Mouse (Mus musculus) MEL (cell line): ENCODE measurements around the gene Slc16a6. TPM values are rescaled to one million over a fixed set of nuclear protein-coding genes. Genes with fewer than 3 reads are reported as not detected.

Source experiments
- DNase-seq: peaks from one replicate; pipeline ENCODE4 v3.0.0; 2011; ENCODE audit warnings: low read depth, low spot score
- H3K27ac ChIP-seq: 2 replicates; pipeline ENCODE4 v1.5.1; 2012; ENCODE audit warnings: low read depth, mild to moderate bottlenecking, control low read depth, low read length, moderate library complexity; ENCODE audit not compliant: control insufficient read depth
- H3K27me3 ChIP-seq, 2 experiments: fragments of 150-350 bp in 1 of 2; sonication (generic) in 1 of 2; 2 replicates each; pipeline ENCODE4 v1.6.1; 2012; ENCODE audit warnings: low read length in 2 of 2, mild to moderate bottlenecking in 2 of 2, improper control_type of control experiment in 1 of 2, moderate library complexity in 1 of 2; ENCODE audit not compliant: insufficient read depth in 2 of 2, control insufficient read depth in 1 of 2
- H3K36me3 ChIP-seq, 2 experiments: 2 replicates each; pipeline ENCODE4 v1.6.1; 2012 to 2014; ENCODE audit warnings: low read length in 2 of 2, improper control_type of control experiment in 1 of 2, inconsistent platforms in 1 of 2, mild to moderate bottlenecking in 1 of 2; ENCODE audit not compliant: insufficient read depth in 2 of 2, control insufficient read depth in 1 of 2
- H3K4me1 ChIP-seq, 2 experiments: fragments of 150-350 bp in 1 of 2; sonication (generic) in 1 of 2; 2 replicates each; pipeline ENCODE4 v1.6.1; 2012; ENCODE audit warnings: low read length in 2 of 2, improper control_type of control experiment in 1 of 2, mild to moderate bottlenecking in 1 of 2; ENCODE audit not compliant: insufficient read depth in 2 of 2, control insufficient read depth in 1 of 2
- H3K4me3 ChIP-seq, 2 experiments: fragments of 150-350 bp in 1 of 2; sonication (generic) in 1 of 2; 2 replicates each; pipeline ENCODE4 v1.5.1; 2012; ENCODE audit warnings: low read depth in 2 of 2, low read length in 2 of 2, mild to moderate bottlenecking in 2 of 2, moderate library complexity in 2 of 2, control low read depth in 1 of 2, improper control_type of control experiment in 1 of 2; ENCODE audit not compliant: control insufficient read depth in 1 of 2, insufficient read depth in 1 of 2
- H3K79me2 ChIP-seq: 2 replicates; pipeline ENCODE4 v1.6.1; 2012; ENCODE audit warnings: mild to moderate bottlenecking, low read length, moderate library complexity; ENCODE audit not compliant: control insufficient read depth, poor library complexity, insufficient read depth
- H3K9ac ChIP-seq: 2 replicates; pipeline ENCODE4 v1.6.1; 2012; ENCODE audit warnings: low read depth, mild to moderate bottlenecking, control low read depth, low read length, moderate library complexity; ENCODE audit not compliant: control insufficient read depth, poor library complexity, severe bottlenecking
- H3K9me3 ChIP-seq: fragments of 150-350 bp; sonication (generic); replicated peaks from 2 replicates; pipeline ENCODE4 v1.6.1; 2012; ENCODE audit warnings: mild to moderate bottlenecking, low read length, improper control_type of control experiment, moderate library complexity; ENCODE audit not compliant: insufficient read depth
- E2F4 ChIP-seq: IDR thresholded peaks from 2 replicates; pipeline ENCODE4 v1.6.1; 2011; ENCODE audit warnings: low read depth, low read length, improper control_type of control experiment, borderline replicate concordance
- EP300 ChIP-seq, 2 experiments: IDR thresholded peaks; 2 replicates each; pipeline ENCODE4 v1.6.1; 2011; ENCODE audit warnings: improper control_type of control experiment in 2 of 2, low read length in 2 of 2, low read depth in 1 of 2, mild to moderate bottlenecking in 1 of 2
- ETS1 ChIP-seq: IDR thresholded peaks from 2 replicates; pipeline ENCODE4 v1.6.1; 2012; ENCODE audit warnings: low read depth, mild to moderate bottlenecking, inconsistent platforms, low read length, improper control_type of control experiment, moderate library complexity
- GABPA ChIP-seq: IDR thresholded peaks from 2 replicates; pipeline ENCODE4 v1.6.1; 2012; ENCODE audit warnings: low read depth, mild to moderate bottlenecking, inconsistent platforms, low read length, improper control_type of control experiment, moderate library complexity
- GATA1 ChIP-seq: IDR thresholded peaks from 2 replicates; pipeline ENCODE4 v1.6.1; 2011; ENCODE audit warnings: low read depth, low read length, improper control_type of control experiment
- MAFK ChIP-seq: IDR thresholded peaks from 2 replicates; pipeline ENCODE4 v1.6.1; 2011; ENCODE audit warnings: low read depth, mild to moderate bottlenecking, low read length, improper control_type of control experiment, borderline replicate concordance
- MXI1 ChIP-seq: IDR thresholded peaks from 2 replicates; pipeline ENCODE4 v1.6.1; 2011; ENCODE audit warnings: mild to moderate bottlenecking, low read depth, low read length, improper control_type of control experiment
- MYC ChIP-seq: IDR thresholded peaks from 2 replicates; pipeline ENCODE4 v1.6.1; 2011; ENCODE audit warnings: low read depth, mild to moderate bottlenecking, low read length, improper control_type of control experiment, moderate library complexity
- NRF1 ChIP-seq: IDR thresholded peaks from 2 replicates; pipeline ENCODE4 v1.6.1; 2014; ENCODE audit warnings: low read depth, mild to moderate bottlenecking, inconsistent platforms, low read length, improper control_type of control experiment, moderate library complexity; ENCODE audit not compliant: poor library complexity, insufficient read depth, severe bottlenecking
- POLR2AphosphoS2 ChIP-seq: IDR thresholded peaks from 2 replicates; pipeline ENCODE4 v1.6.1; 2011; ENCODE audit warnings: low read length, improper control_type of control experiment
- POLR2AphosphoS5 ChIP-seq: IDR thresholded peaks from 2 replicates; pipeline ENCODE4 v1.6.1; 2012; ENCODE audit warnings: low read depth, borderline replicate concordance, mild to moderate bottlenecking, inconsistent platforms, low read length, moderate library complexity, mixed read lengths
- RAD21 ChIP-seq: IDR thresholded peaks from 2 replicates; pipeline ENCODE4 v1.6.1; 2011; ENCODE audit warnings: mild to moderate bottlenecking, low read depth, low read length, improper control_type of control experiment
- SIN3A ChIP-seq: IDR thresholded peaks from 2 replicates; pipeline ENCODE4 v1.6.1; 2012; ENCODE audit warnings: low read length, improper control_type of control experiment, inconsistent platforms
- TAL1 ChIP-seq: IDR thresholded peaks from 2 replicates; pipeline ENCODE4 v1.6.1; 2012; ENCODE audit warnings: mild to moderate bottlenecking, inconsistent platforms, low read length, moderate library complexity, mixed read lengths
- TBP ChIP-seq: IDR thresholded peaks from 2 replicates; pipeline ENCODE4 v1.8.0; 2011; ENCODE audit warnings: low read depth, low read length, improper control_type of control experiment
- UBTF ChIP-seq: IDR thresholded peaks from 2 replicates; pipeline ENCODE4 v1.6.1; 2012; ENCODE audit warnings: low read depth, mild to moderate bottlenecking, inconsistent platforms, low read length, improper control_type of control experiment, moderate library complexity, borderline replicate concordance; ENCODE audit not compliant: insufficient read depth
- ZC3H11A ChIP-seq: IDR thresholded peaks from 2 replicates; pipeline ENCODE4 v1.6.1; 2012; ENCODE audit warnings: low read depth, mild to moderate bottlenecking, inconsistent platforms, low read length, improper control_type of control experiment
- ZKSCAN1 ChIP-seq: IDR thresholded peaks from 2 replicates; pipeline ENCODE4 v1.6.1; 2012; ENCODE audit warnings: low read depth, mild to moderate bottlenecking, inconsistent platforms, low read length, improper control_type of control experiment, moderate library complexity
- polyA plus RNA-seq, 2 experiments: library from polyadenylated mRNA; stranded (reverse) in 1 of 2; unstranded in 1 of 2; fragments of >175 nt in 1 of 2; fragments of >200 nt in 1 of 2; gene quantifications; 2 replicates each; pipeline versions ENCODE4 v1.2.1 to v1.2.4; 2012; ENCODE audit warnings: low replicate concordance in 2 of 2, low read depth in 1 of 2; ENCODE audit not compliant: insufficient read length in 2 of 2, insufficient read depth in 1 of 2, missing spikeins in 1 of 2
- total RNA-seq: library from RNA; depleted of rRNA; stranded (reverse); fragments of 300-350 nt; gene quantifications from 2 replicates; pipeline ENCODE4 v1.2.3, GENCODE M21; 2012

Slc16a6 gene
- total and polyA plus RNA-seq, 3 experiments, result 34.0 to 41.6 TPM; not detected in 1

DNA sequence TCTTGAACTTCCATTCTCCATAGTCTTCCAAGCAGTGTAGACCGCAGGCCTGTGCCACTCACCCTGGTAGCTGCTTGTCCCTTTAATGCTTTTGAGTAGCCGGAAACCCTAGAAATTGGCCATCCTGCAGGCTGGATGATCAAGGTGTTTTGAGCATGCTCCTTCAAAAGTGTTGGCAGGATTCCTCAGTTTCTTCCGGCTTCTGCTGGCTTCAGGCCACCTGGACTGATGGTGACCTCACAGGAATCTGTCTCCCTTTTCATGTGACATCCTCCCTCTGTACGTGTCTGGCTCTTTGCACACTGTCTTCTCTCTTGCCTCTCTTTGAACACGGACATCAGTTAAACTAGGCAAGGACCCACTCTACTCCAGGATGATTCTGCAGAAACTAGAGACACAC is 26.8 kb upstream of the Slc16a6 start:
- Histone ChIP-seq H3K9me3 (no peaks in the 10 kb centered on the region), H3K4me1 (peaks cover 14 to 29% of the 10 kb centered on the region in 2 experiments), H3K4me3 (no peak overlapping the region), H3K9ac (no peak overlapping the region), H3K27ac (no peak overlapping the region), H3K36me3 (peaks cover 0 to 18% of the 10 kb centered on the region in 2 experiments; a peak in 2 of 4 replicates), H3K27me3 (no peaks in the 10 kb centered on the region), H3K79me2 (no peaks in the 10 kb centered on the region)
- no peak for DNase-seq
- no peak for TF ChIP-seq E2F4
- TF ChIP-seq MYC, result no peak
- no peak for TF ChIP-seq TAL1
- TF ChIP-seq, all 39 proteins: peak for 0

DNA sequence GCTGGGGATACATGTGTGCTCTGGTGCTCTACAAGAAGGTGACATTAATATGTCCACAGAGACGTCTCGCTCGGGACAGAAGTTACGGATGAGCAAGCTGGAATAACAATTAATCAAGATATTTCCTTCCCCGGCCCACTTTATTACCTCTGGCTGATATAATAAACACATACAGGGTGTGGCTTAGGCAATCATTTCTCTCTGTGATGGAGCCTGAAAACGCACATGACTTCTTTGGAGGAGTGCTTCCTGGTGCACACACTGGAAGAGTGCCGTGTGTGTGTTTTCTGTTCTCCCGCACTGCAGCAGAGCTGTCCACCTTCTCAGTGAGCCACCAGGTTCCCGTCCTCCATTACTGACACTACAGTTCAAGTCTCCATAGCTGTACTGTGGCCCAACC is 24.6 kb upstream of the Slc16a6 start:
- DNase-seq, result no peak
- Histone ChIP-seq H3K9me3 (no peaks in the 10 kb centered on the region), H3K27ac (no peak overlapping the region), H3K79me2 (no peaks in the 10 kb centered on the region), H3K36me3 (peaks cover 0 to 24% of the 10 kb centered on the region in 2 experiments; a peak in 2 of 4 replicates), H3K27me3 (no peaks in the 10 kb centered on the region), H3K9ac (no peak overlapping the region), H3K4me1 (peaks cover 14 to 39% of the 10 kb centered on the region in 2 experiments), H3K4me3 (no peak overlapping the region)
- 0 out of 2 replicates have a peak, but pooled peaks have one; percentile 0 for TF ChIP-seq ZKSCAN1
- TF ChIP-seq TBP, result no peak

DNA sequence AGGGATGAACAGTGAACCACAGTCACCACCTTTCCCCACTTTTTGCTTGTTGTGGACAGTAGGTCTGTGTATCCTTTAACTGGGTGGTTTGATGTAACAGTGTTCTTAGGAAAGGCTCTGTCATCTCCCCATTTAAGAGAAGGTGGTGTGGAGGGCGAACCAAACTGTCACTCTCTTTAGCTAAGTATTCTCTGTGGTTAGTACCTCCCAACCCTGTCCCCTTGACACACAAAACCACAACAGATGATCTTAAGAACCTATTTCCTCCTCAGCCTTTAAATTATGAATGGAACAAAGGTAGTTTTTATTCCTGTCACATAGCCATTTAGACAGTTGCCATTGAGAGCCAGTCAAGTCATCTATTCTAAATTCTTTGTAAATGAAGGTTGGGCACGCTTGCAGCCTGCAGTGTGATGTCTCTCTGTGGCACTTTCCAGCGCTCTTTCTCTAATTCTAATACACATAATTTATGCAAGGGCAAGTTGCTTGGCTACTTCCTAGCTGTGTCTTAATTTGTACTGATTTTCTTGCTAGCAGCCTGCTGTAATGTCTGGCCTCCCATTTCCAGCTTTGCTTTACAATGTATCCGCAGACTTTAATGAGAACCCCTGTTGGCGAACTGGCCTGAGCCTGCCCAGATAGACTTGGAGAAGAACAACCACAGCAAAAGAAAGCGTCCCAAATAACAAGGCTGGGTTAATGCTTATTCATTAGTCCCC is 23.8 kb upstream of the Slc16a6 start:
- Histone ChIP-seq H3K9me3 (no peaks in the 10 kb centered on the region), H3K79me2 (no peaks in the 10 kb centered on the region), H3K27me3 (no peaks in the 10 kb centered on the region), H3K4me3 (no peak overlapping the region), H3K4me1 (peaks cover 17 to 43% of the 10 kb centered on the region in 2 experiments), H3K36me3 (peaks cover 0 to 27% of the 10 kb centered on the region in 2 experiments; a peak in 2 of 4 replicates), H3K27ac (no peak overlapping the region), H3K9ac (no peak overlapping the region)
- TF ChIP-seq SIN3A (0 out of 2 replicates have a peak, but pooled peaks have one; percentile 23), MXI1 (no peak), ZKSCAN1 (no peak), GATA1 (no peak), UBTF (no peak), RAD21 (no peak), MAFK (no peak), GABPA (no peak), EP300 (IDR thresholded peaks at IDR 0.05; ENCODE audit: low read depth in 1 of 2, low read length in 2 of 2) (no peak), ETS1 (peak; percentile 66), E2F4 (no peak), NRF1 (no peak), POLR2AphosphoS5 (no peak), POLR2AphosphoS2 (no peak), ZC3H11A (no peak)
- DNase-seq, result peak; percentile 52
